Mouse (Mus musculus) heart, adult 10 weeks (tissue): ENCODE measurements around the gene Zfp760. TPM values are rescaled to one million over a fixed set of nuclear protein-coding genes. Genes with fewer than 3 reads are reported as not detected.

ENCODE experiments used
- polyA plus RNA-seq: library from polyadenylated mRNA; stranded (reverse); fragments of 350-450 nt; fragmentation: Illumina TruSeq; extraction: RNeasy Lipid Tissue Mini Kit (QIAGEN cat#74804); gene quantifications from one replicate; pipeline ENCODE4 v1.2.3, GENCODE M21; 2014; ENCODE audit warnings: low read depth, low replicate concordance

Gene Zfp760
- 2.1 TPM for polyA plus RNA-seq

DNA sequence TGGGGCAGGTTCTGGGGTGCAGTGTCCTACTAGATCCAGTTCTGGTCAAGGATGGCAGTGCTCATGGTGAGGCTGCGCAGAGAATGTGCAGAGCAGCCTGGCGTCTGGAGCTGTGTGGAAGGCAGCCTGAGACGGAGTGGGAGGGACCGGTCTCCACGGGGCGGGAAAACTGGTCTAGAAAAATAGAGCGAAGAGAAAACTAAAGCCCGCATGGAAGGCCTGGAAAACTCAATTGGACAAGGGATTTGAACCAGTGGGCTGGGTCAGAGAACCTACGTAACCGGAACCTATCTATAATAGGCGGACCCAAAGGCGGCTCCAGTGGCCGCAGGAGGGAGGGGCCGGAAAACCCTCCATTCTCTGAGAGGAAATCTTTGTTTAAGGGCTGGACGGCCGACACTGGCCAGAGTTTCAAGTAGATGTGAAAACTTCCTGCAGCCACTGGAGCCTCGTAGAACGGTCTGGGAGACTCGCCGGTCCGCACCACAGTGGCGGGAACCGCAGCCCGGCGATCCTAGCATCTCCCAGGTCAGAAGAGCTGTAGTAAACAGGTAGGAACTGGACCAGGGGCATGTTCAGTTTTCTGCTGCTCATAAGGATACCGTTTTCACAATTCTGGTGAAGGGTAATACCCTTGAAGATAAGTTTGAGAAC is at the start of gene Zfp760:
Zfp760 (plus strand) TSS at position 399 of the 654 bp plus-strand sequence.

DNA sequence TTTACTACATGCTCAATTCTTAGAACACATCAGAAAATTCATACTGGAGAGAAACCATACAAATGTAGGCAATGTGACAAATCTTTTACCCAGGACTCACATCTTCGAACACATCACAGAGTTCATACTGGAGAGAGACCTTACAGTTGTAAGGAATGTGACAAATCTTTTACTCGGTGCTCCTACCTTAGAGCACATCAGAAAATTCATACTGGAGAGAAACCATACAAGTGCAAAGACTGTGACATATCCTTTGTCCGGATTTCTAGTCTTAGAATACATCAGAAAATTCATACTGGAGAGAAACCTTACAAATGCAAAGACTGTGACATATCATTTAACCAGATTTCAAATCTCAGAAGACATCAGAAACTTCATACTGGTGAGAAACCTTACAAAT is 16.0 kb upstream of the Zfp760 start, which contains the start of gene Gm10226:
Gm10226 (plus strand) TSS at position 301 of the 400 bp plus-strand sequence.

GRCm38 (mm10) chr17:21730495-21730894 is 23.0 kb downstream of the Zfp760 start, which contains the start of gene Zfp229:
Gene Zfp229, plus strand, starts transcription at chr17:21730795.

Other genes with a start within 250 kb of the Zfp760 start
- 3.6 TPM for gene Zfp53, start 218.7 kb upstream of the Zfp760 start, polyA plus RNA-seq
- 8.1 TPM for gene Zfp52, start 172.2 kb upstream of the Zfp760 start, polyA plus RNA-seq
- 6.7 TPM for gene Zfp948, start 140.7 kb upstream of the Zfp760 start, polyA plus RNA-seq
- 3.8 TPM for gene Zfp983, start 57.1 kb upstream of the Zfp760 start, polyA plus RNA-seq
- gene Gm10226, start 15.9 kb upstream of the Zfp760 start, polyA plus RNA-seq: not detected
- 3.7 TPM for gene Zfp229, start 23.1 kb downstream of the Zfp760 start, polyA plus RNA-seq
- gene Zfp820, start 138.0 kb downstream of the Zfp760 start, polyA plus RNA-seq: 0.84 TPM
- 1.2 TPM for gene Zfp995, start 202.2 kb downstream of the Zfp760 start, polyA plus RNA-seq